Mouse (Mus musculus): ENCODE data around the gene Ldb3. TPM values are rescaled to one million over a fixed set of nuclear protein-coding genes. Genes with fewer than 3 reads are reported as not detected.

Ldb3 gene
- polyA plus RNA-seq, 1 experiment: 0.54 TPM

DNA sequence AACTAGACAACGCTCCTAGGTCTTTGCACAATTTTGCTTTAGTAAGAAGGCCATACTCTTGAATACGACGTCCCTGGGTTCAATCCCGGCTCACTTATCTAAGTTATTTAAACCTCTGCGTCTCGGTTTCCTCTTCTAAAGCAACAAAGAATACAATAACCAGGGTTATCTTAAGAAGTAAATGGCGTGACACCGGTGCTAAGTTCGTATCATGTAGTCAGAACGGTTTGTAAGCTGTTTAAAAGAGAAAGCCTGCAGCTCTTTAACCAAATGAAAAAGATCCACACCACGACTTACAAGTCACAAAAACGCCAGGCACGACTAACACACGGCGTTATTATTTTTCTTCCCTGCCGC, 87.1 kb downstream of the Ldb3 start:
- TF ChIP-seq POLR2A (IDR thresholded peaks at IDR 0.05; ENCODE audit: control insufficient read depth, low read depth, low read length) (no peak), CTCF (IDR thresholded peaks at IDR 0.05; ENCODE audit: control insufficient read depth, insufficient read depth, insufficient replicate concordance, low read depth, low read length) (no peak)
- H3K36me3 ChIP-seq (ENCODE audit: control insufficient read depth, insufficient read depth, low read length): no peaks in the 10 kb centered on the region
- H3K27ac ChIP-seq (ENCODE audit: control insufficient read depth, insufficient read depth, low read depth, low read length): no peak overlapping the region; the same call in 1 of the 2 replicates
- no peaks in the 10 kb centered on the region for H3K27me3 ChIP-seq (ENCODE audit: control insufficient read depth, insufficient read depth, low read length)
- H3K4me3 ChIP-seq (ENCODE audit: control insufficient read depth, low read depth, low read length): peak overlapping the region; percentile 94
- H3K4me1 ChIP-seq (ENCODE audit: control insufficient read depth, insufficient read depth, low read length): no peaks in the 10 kb centered on the region; the same call in 1 of the 2 replicates

GRCm38 (mm10) chr14:34500309-34500708, 88.2 kb downstream of the Ldb3 start:
- Histone ChIP-seq H3K27ac (ENCODE audit: control insufficient read depth, insufficient read depth, low read depth, low read length) (no peak overlapping the region), H3K27me3 (ENCODE audit: control insufficient read depth, insufficient read depth, low read length) (no peaks in the 10 kb centered on the region), H3K36me3 (ENCODE audit: control insufficient read depth, insufficient read depth, low read length) (no peaks in the 10 kb centered on the region), H3K4me3 (ENCODE audit: control insufficient read depth, low read depth, low read length) (no peak overlapping the region), H3K4me1 (ENCODE audit: control insufficient read depth, insufficient read depth, low read length) (no peaks in the 10 kb centered on the region; the same call in 1 of the 2 replicates)
- TF ChIP-seq POLR2A (IDR thresholded peaks at IDR 0.05; ENCODE audit: control insufficient read depth, low read depth, low read length) (no peak), CTCF (IDR thresholded peaks at IDR 0.05; ENCODE audit: control insufficient read depth, insufficient read depth, insufficient replicate concordance, low read depth, low read length) (no peak)

DNA sequence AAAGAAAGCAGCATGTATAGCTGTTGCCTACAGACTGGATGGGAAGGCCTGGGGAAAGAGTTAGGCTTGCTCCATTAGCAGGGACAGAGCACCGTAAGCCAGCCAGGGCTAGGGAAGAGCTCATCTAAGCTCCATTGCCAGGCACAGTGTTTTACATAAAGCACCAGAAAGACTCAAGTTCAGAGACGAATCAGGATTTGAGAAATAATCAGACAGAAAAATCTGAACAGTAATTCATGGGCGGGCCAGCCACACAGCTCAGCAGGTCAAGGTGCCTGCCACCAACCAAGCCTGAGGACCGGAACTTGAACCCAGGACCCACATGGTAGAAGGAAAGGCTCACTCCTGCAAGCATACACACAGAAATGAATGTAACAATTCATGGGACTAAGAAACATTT, 88.8 kb downstream of the Ldb3 start:
- no peaks in the 10 kb centered on the region; the same call in 1 of the 2 replicates for H3K4me1 ChIP-seq (ENCODE audit: control insufficient read depth, insufficient read depth, low read length)
- no peak overlapping the region for H3K4me3 ChIP-seq (ENCODE audit: control insufficient read depth, low read depth, low read length)

GRCm38 (mm10) chr14:34497346-34497745, 91.1 kb downstream of the Ldb3 start:
- Histone ChIP-seq H3K4me3 (ENCODE audit: control insufficient read depth, low read depth, low read length) (no peak overlapping the region), H3K4me1 (ENCODE audit: control insufficient read depth, insufficient read depth, low read length) (no peaks in the 10 kb centered on the region; the same call in 1 of the 2 replicates), H3K27me3 (ENCODE audit: control insufficient read depth, insufficient read depth, low read length) (no peaks in the 10 kb centered on the region), H3K36me3 (ENCODE audit: control insufficient read depth, insufficient read depth, low read length) (no peaks in the 10 kb centered on the region), H3K27ac (ENCODE audit: control insufficient read depth, insufficient read depth, low read depth, low read length) (no peak overlapping the region)
- TF ChIP-seq CTCF (IDR thresholded peaks at IDR 0.05; ENCODE audit: control insufficient read depth, insufficient read depth, insufficient replicate concordance, low read depth, low read length) (no peak), POLR2A (IDR thresholded peaks at IDR 0.05; ENCODE audit: control insufficient read depth, low read depth, low read length) (no peak)

More for the DNA sequence above, 88.8 kb downstream of the Ldb3 start:
- H3K27ac ChIP-seq (ENCODE audit: control insufficient read depth, insufficient read depth, low read depth, low read length): no peak overlapping the region
- TF ChIP-seq CTCF (IDR thresholded peaks at IDR 0.05; ENCODE audit: control insufficient read depth, insufficient read depth, insufficient replicate concordance, low read depth, low read length) (no peak), POLR2A (IDR thresholded peaks at IDR 0.05; ENCODE audit: control insufficient read depth, low read depth, low read length) (no peak)
- H3K27me3 ChIP-seq (ENCODE audit: control insufficient read depth, insufficient read depth, low read length): no peaks in the 10 kb centered on the region
- H3K36me3 ChIP-seq (ENCODE audit: control insufficient read depth, insufficient read depth, low read length): no peaks in the 10 kb centered on the region

- no peak overlapping the region for H3K27ac ChIP-seq (ENCODE audit: control insufficient read depth, insufficient read depth, low read depth, low read length)
Observed at GRCm38 (mm10) chr14:34493682-34494081, 94.8 kb downstream of the Ldb3 start.

DNA sequence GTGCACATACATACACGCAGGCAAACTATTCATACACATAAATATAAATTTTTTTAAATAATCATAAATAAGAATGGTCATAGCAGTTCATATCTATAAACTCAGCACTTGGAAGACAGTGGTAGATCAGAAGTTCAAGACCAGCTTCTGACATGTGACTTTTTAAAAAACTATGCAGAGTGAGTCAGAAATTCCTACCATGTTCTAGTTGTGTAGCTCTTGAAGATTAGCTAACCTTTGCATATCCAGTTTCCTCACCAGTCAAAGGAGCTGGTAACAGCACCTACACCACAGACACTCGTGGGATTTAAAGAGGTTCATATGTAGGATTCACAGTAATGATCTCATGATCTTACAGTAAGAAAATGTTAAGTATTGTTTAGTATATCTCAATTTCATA, 95.8 kb downstream of the Ldb3 start:
- Histone ChIP-seq H3K27ac (ENCODE audit: control insufficient read depth, insufficient read depth, low read depth, low read length) (no peak overlapping the region), H3K4me3 (ENCODE audit: control insufficient read depth, low read depth, low read length) (no peak overlapping the region), H3K36me3 (ENCODE audit: control insufficient read depth, insufficient read depth, low read length) (no peaks in the 10 kb centered on the region), H3K27me3 (ENCODE audit: control insufficient read depth, insufficient read depth, low read length) (no peaks in the 10 kb centered on the region), H3K4me1 (ENCODE audit: control insufficient read depth, insufficient read depth, low read length) (no peaks in the 10 kb centered on the region)
- TF ChIP-seq POLR2A (IDR thresholded peaks at IDR 0.05; ENCODE audit: control insufficient read depth, low read depth, low read length) (no peak), CTCF (IDR thresholded peaks at IDR 0.05; ENCODE audit: control insufficient read depth, insufficient read depth, insufficient replicate concordance, low read depth, low read length) (no peak)

More at GRCm38 (mm10) chr14:34493682-34494081, 94.8 kb downstream of the Ldb3 start:
- H3K4me1 ChIP-seq (ENCODE audit: control insufficient read depth, insufficient read depth, low read length): no peaks in the 10 kb centered on the region
- H3K27me3 ChIP-seq (ENCODE audit: control insufficient read depth, insufficient read depth, low read length): no peaks in the 10 kb centered on the region
- TF ChIP-seq CTCF (IDR thresholded peaks at IDR 0.05; ENCODE audit: control insufficient read depth, insufficient read depth, insufficient replicate concordance, low read depth, low read length): no peak
- TF ChIP-seq POLR2A (IDR thresholded peaks at IDR 0.05; ENCODE audit: control insufficient read depth, low read depth, low read length): no peak
- no peak overlapping the region for H3K4me3 ChIP-seq (ENCODE audit: control insufficient read depth, low read depth, low read length)
- no peaks in the 10 kb centered on the region for H3K36me3 ChIP-seq (ENCODE audit: control insufficient read depth, insufficient read depth, low read length)

GRCm38 (mm10) chr14:34490965-34491364, 97.5 kb downstream of the Ldb3 start:
- Histone ChIP-seq H3K27ac (ENCODE audit: control insufficient read depth, insufficient read depth, low read depth, low read length) (no peak overlapping the region), H3K4me1 (ENCODE audit: control insufficient read depth, insufficient read depth, low read length) (no peaks in the 10 kb centered on the region), H3K4me3 (ENCODE audit: control insufficient read depth, low read depth, low read length) (no peak overlapping the region), H3K36me3 (ENCODE audit: control insufficient read depth, insufficient read depth, low read length) (no peaks in the 10 kb centered on the region), H3K27me3 (ENCODE audit: control insufficient read depth, insufficient read depth, low read length) (no peaks in the 10 kb centered on the region)
- TF ChIP-seq POLR2A (IDR thresholded peaks at IDR 0.05; ENCODE audit: control insufficient read depth, low read depth, low read length) (no peak), CTCF (IDR thresholded peaks at IDR 0.05; ENCODE audit: control insufficient read depth, insufficient read depth, insufficient replicate concordance, low read depth, low read length) (no peak)

DNA sequence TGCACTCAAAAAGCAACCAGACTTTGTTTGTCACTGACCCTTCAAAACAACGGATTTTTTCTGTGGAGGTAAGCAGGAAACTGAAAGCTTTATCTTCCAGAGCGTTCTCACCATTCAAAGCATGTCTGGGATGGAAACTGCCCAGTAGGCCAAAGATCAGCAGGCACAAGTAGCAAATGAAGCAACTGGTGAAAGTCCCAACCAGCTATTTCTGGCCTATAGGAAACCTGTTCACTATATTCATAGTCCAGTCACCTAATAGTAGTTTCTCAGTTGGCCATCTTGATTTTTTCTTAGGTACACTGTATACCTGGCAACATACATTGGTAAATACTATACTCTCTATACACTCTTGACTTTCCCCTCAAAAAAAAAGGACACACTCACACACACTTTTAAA, 98.6 kb downstream of the Ldb3 start:
- no peaks in the 10 kb centered on the region for H3K36me3 ChIP-seq (ENCODE audit: control insufficient read depth, insufficient read depth, low read length)
- H3K27me3 ChIP-seq (ENCODE audit: control insufficient read depth, insufficient read depth, low read length): no peaks in the 10 kb centered on the region
- H3K4me1 ChIP-seq (ENCODE audit: control insufficient read depth, insufficient read depth, low read length): no peaks in the 10 kb centered on the region
- no peak overlapping the region for H3K4me3 ChIP-seq (ENCODE audit: control insufficient read depth, low read depth, low read length)
- TF ChIP-seq POLR2A (IDR thresholded peaks at IDR 0.05; ENCODE audit: control insufficient read depth, low read depth, low read length) (no peak), CTCF (IDR thresholded peaks at IDR 0.05; ENCODE audit: control insufficient read depth, insufficient read depth, insufficient replicate concordance, low read depth, low read length) (no peak)
- no peak overlapping the region for H3K27ac ChIP-seq (ENCODE audit: control insufficient read depth, insufficient read depth, low read depth, low read length)

Measured in testis, adult 2 months (tissue).